Mouse (Mus musculus) stomach, embryonic 14.5 days (tissue): Measurements from ENCODE around the gene Dennd6a. TPM values are rescaled to one million over a fixed set of nuclear protein-coding genes. Genes with fewer than 3 reads are reported as not detected.

Experiments
- ATAC-seq: fragments of 200-750 bp; cut with Nextera tagmentation; 2 replicates; pipeline ENCODE4 v1.8.0; 2017; ENCODE audit warnings: low read depth, moderate TSS enrichment; ENCODE audit not compliant: insufficient number of reproducible peaks, insufficient read depth, low FRiP score
- H3K27ac ChIP-seq: fragments of 300-500 bp; sonication (generic); 2 replicates; pipeline ENCODE4 v1.5.1; 2014; ENCODE audit warnings: mild to moderate bottlenecking, low read length, moderate library complexity, mixed read lengths
- H3K27me3 ChIP-seq: fragments of 300-500 bp; sonication (generic); 2 replicates; pipeline ENCODE4 v1.6.1; 2014; ENCODE audit warnings: low read length, control low read depth, mixed read lengths; ENCODE audit not compliant: control insufficient read depth, insufficient read depth
- H3K36me3 ChIP-seq: fragments of 300-500 bp; sonication (generic); 2 replicates; pipeline ENCODE4 v1.6.1; 2014; ENCODE audit warnings: mild to moderate bottlenecking, control low read depth, low read length, moderate library complexity, mixed read lengths; ENCODE audit not compliant: control insufficient read depth, insufficient read depth
- H3K4me1 ChIP-seq: fragments of 300-500 bp; sonication (generic); 2 replicates; pipeline ENCODE4 v1.6.1; 2014; ENCODE audit warnings: low read length, control low read depth, mixed read lengths; ENCODE audit not compliant: control insufficient read depth, insufficient read depth
- H3K4me2 ChIP-seq: fragments of 300-500 bp; sonication (generic); replicated peaks from 2 replicates; pipeline ENCODE4 v1.6.1; 2014; ENCODE audit warnings: low read depth, low read length, control low read depth
- H3K4me3 ChIP-seq: fragments of 300-500 bp; sonication (generic); 2 replicates; pipeline ENCODE4 v1.5.1; 2014; ENCODE audit warnings: low read depth, low read length, control low read depth
- H3K9ac ChIP-seq: fragments of 300-500 bp; sonication (generic); replicated peaks from 2 replicates; pipeline ENCODE4 v1.6.1; 2014; ENCODE audit warnings: low read depth, mild to moderate bottlenecking, control low read depth, low read length, moderate library complexity, mixed read lengths
- H3K9me3 ChIP-seq: fragments of 300-500 bp; sonication (generic); 2 replicates; pipeline ENCODE4 v1.6.1; 2016; ENCODE audit warnings: low read depth, low read length, control low read depth; ENCODE audit not compliant: control insufficient read depth
- WGBS: fragments of 180-500 bp; shearing (Covaris S2); extraction: QIAGEN DNeasy Blood & Tissue Kit; methylation state at CpG from one replicate; pipeline ENCODE4 v1.1.7; 2014; 5-methylcytosine and 5-hydroxymethylcytosine counted together
- microRNA-seq: library from miRNA; unstranded; fragments of <30 nt; microRNA quantifications from one replicate; pipeline ENCODE4, GENCODE M21; 2016
- polyA plus RNA-seq: library from polyadenylated mRNA; unstranded; fragments of >200 nt; fragmentation: Nextera tagmentation; extraction: Ambion mirVana; gene quantifications from 2 replicates; pipeline ENCODE4 v1.2.1, GENCODE M21; 2014

The Dennd6a gene
- polyA plus RNA-seq, 1 experiment from 2014 or later: 43.0 TPM

DNA sequence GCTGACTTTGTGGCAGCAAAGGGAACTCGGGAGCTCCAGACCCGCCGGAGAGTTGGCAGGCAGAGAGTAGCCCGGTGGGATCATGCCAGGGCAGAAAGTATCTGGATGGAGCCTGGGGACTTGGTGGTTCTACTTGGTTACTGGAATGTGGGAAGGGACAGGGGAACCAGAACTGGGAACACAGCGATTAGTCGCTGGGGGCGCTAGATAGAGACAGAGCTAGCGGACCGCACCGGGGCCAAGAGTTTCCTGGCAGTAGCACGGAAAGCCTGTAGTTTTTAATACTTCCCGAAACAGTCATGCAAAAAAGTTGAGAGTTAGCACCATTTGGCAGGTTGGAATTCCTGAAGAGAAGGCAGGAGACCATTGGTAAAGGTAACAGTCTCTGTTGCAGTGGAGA is 101.7 kb downstream of the Dennd6a start:
- WGBS: 17% methylated on average over 12 of the region's 12 CpGs
- Histone ChIP-seq H3K4me1 (peaks cover 2% of the 10 kb centered on the region; the same call in 1 of the 2 replicates), H3K27ac (no peak overlapping the region), H3K27me3 (no peaks in the 10 kb centered on the region), H3K36me3 (no peaks in the 10 kb centered on the region), H3K4me2 (no peak overlapping the region), H3K9me3 (no peaks in the 10 kb centered on the region), H3K9ac (no peak overlapping the region), H3K4me3 (no peak overlapping the region)
- no peak for ATAC-seq

- ATAC-seq: no peak
These were observed 102.1 kb downstream of the Dennd6a start for GRCm38 (mm10) chr14:26675791-26676190.

More at GRCm38 (mm10) chr14:26675791-26676190, 102.1 kb downstream of the Dennd6a start:
- no peak overlapping the region for H3K9ac ChIP-seq
- no peak overlapping the region for H3K4me3 ChIP-seq
- H3K27ac ChIP-seq: no peak overlapping the region
- 75% methylated on average over 5 of the region's 5 CpGs for WGBS
- H3K4me1 ChIP-seq: no peaks in the 10 kb centered on the region
- no peaks in the 10 kb centered on the region for H3K9me3 ChIP-seq
- no peaks in the 10 kb centered on the region for H3K36me3 ChIP-seq
- no peaks in the 10 kb centered on the region for H3K27me3 ChIP-seq
- H3K4me2 ChIP-seq: no peak overlapping the region

Small RNA genes within 50 kb of the gene (microRNA-seq; reads per million reads assigned to microRNA genes)
- not detected for gene Mir7672

Other genes starting within 250 kb of the Dennd6a start
- gene Slmap, start 38.9 kb upstream of the Dennd6a start, polyA plus RNA-seq: 53.6 and 58.0 TPM in 2 replicates
- 666 and 710 TPM in 2 replicates for gene Arf4, start 64.2 kb downstream of the Dennd6a start, polyA plus RNA-seq
- 9.6 and 10.5 TPM in 2 replicates for gene Pde12, start 96.0 kb downstream of the Dennd6a start, polyA plus RNA-seq
- gene Dnah12, start 119.4 kb downstream of the Dennd6a start, polyA plus RNA-seq: not detected in 2 replicates